Mouse (Mus musculus) ES-E14 (cell line): Measurements from ENCODE around the gene Fras1.

ENCODE experiments used
- MAFK ChIP-seq: IDR thresholded peaks from 2 replicates; pipeline ENCODE4 v1.6.1; 2014; ENCODE audit warnings: mild to moderate bottlenecking, low read depth, low read length, inconsistent platforms; ENCODE audit not compliant: insufficient read depth
- ZNF384 ChIP-seq: IDR thresholded peaks from 2 replicates; pipeline ENCODE4 v1.6.1; 2012; ENCODE audit warnings: low read depth, low read length, inconsistent platforms

DNA sequence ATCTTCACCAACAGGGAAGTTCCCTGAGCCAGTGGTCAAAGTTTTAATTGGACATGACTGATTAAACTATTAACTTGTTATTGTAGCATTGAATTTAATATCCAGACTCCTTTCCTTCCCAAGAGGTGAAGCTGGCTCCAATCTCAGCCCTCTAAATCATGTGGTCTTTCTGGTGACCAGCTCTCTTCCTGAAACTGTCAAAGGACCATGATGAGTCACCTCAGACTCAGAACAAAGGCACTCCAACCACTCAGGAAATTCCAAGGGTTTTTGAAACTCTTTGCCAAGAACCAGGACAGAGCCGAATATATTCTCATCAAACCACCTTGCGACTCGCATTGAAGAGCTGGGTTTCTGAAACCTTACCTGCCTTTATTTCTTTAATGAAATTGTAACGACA lies 430.5 kb downstream of the Fras1 start:
- TF ChIP-seq ZNF384 (no peak), MAFK (no peak)
